Comparison of ENCODE assay signal across 13 mouse cellular contexts in genomic region chr12:30035841-30036568, GRCm38 (mm10).
DNase-seq lines count a peak whose midpoint lies in the region; ATAC-seq and TF ChIP-seq lines count a peak whose summit lies in the region.
"Had no signal": no experiment of that assay in that cellular context is flagged by ENCODE, and none has a peak within 500 bp of the region (broad histone marks: within the 10 kb centered on the region; RNA-seq: fewer than 3 reads in every experiment).

No protein-coding gene starts in this region.

- no peak for ATAC-seq in hindbrain, embryonic 13.5 days (ENCODE audit: low FRiP score)
- ATAC-seq in granulocyte monocyte progenitor cell, adult 5-6 weeks (replicated peaks; ENCODE audit: poor library complexity, severe bottlenecking), result no peak
- ATAC-seq: liver, postnatal 0 days had no signal

- no peak overlapping the region for H3K9ac ChIP-seq in hindbrain, embryonic 13.5 days
- H3K9ac ChIP-seq: liver, postnatal 0 days had no signal

- DNase-seq in gastrocnemius, adult 18-20 months (ENCODE audit: low spot score), result peak; percentile 28
- DNase-seq in gastrocnemius, postnatal 14 days, result no peak
- DNase-seq in fibroblast of lung, adult 2 months (ENCODE audit: low read depth), result peak; percentile 71
- DNase-seq in layer of hippocampus, adult 11-12 months (ENCODE audit: low spot score), result no peak
- DNase-seq in layer of hippocampus, postnatal 25 days (ENCODE audit: extremely low spot score in 1 of 2, low spot score in 1 of 2), result no peak
- DNase-seq: adrenal gland, adult 8-10 months; kidney, postnatal 14 days; liver, postnatal 0 days; thymus, postnatal 25 days had no signal

- intact Hi-C loops in gastrocnemius, postnatal 14 days (cut with DNase I; ENCODE audit: low total_unique reads), result no loop called here

- H3K9me3 ChIP-seq in hindbrain, embryonic 13.5 days, result no peaks in the 10 kb centered on the region
- H3K9me3 ChIP-seq: limb, embryonic 10.5 days had no signal

- H3K27me3 ChIP-seq in hindbrain, embryonic 13.5 days, result no peaks in the 10 kb centered on the region
- H3K27me3 ChIP-seq in myocyte (ENCODE audit: control insufficient read depth, insufficient read depth, insufficient read length), result no peaks in the 10 kb centered on the region

- TF ChIP-seq POLR2A in myocyte (IDR thresholded peaks at IDR 0.05; ENCODE audit: insufficient read length, low read depth), result no peak

- no peak overlapping the region for H3K4me3 ChIP-seq in hindbrain, embryonic 13.5 days
- no peak overlapping the region for H3K4me3 ChIP-seq in myocyte
- H3K4me3 ChIP-seq: limb, embryonic 10.5 days had no signal

- no peak overlapping the region for H3ac ChIP-seq in myocyte (ENCODE audit: control insufficient read depth, insufficient read length)

- peak overlapping the region; percentile 70 for H3K27ac ChIP-seq in hindbrain, embryonic 13.5 days

- H3K36me3 ChIP-seq in hindbrain, embryonic 13.5 days, result no peaks in the 10 kb centered on the region
- no peaks in the 10 kb centered on the region for H3K36me3 ChIP-seq in myocyte (ENCODE audit: control insufficient read depth, insufficient read depth)
- H3K36me3 ChIP-seq: limb, embryonic 10.5 days had no signal

- H3K4me1 ChIP-seq in hindbrain, embryonic 13.5 days (replicated peaks), result peaks cover 27% of the 10 kb centered on the region

- H3K4me2 ChIP-seq in hindbrain, embryonic 13.5 days, result no peak overlapping the region
- H3K4me2 ChIP-seq in myocyte (ENCODE audit: low read depth), result peak overlapping the region; percentile 3

- H3K79me2 ChIP-seq in myocyte (ENCODE audit: control insufficient read depth, insufficient read depth), result no peaks in the 10 kb centered on the region

TF ChIP-seq in myocyte, 11 proteins besides CTCF, POLR2A, EP300 and RAD21:
- TF ChIP-seq TCF3 (IDR thresholded peaks at IDR 0.05; ENCODE audit: insufficient read length, low read depth) (no peak), CEBPB (IDR thresholded peaks at IDR 0.05; ENCODE audit: insufficient read depth, poor library complexity, severe bottlenecking) (no peak), MAX (IDR thresholded peaks at IDR 0.05; ENCODE audit: low read depth) (no peak), MYOD1 (IDR thresholded peaks at IDR 0.05; ENCODE audit: control insufficient read depth in 1 of 3, insufficient read length in 2 of 3, low read depth in 2 of 3) (no peak), TCF12 (IDR thresholded peaks at IDR 0.05; ENCODE audit: insufficient read depth, poor library complexity, severe bottlenecking) (no peak), E2F4 (IDR thresholded peaks at IDR 0.05; ENCODE audit: insufficient read depth) (no peak)

Comparison
In these comparisons a context has a peak if more than half of its experiments do, and no peak if none do; other contexts are left out.
1. DNase-seq: peak in gastrocnemius, adult 18-20 months (single experiment) and fibroblast of lung, adult 2 months (single experiment); none in gastrocnemius, postnatal 14 days (single experiment), layer of hippocampus, adult 11-12 months (single experiment) and layer of hippocampus, postnatal 25 days (0 of 2).